Mouse (Mus musculus) heart, embryonic 14.5 days (tissue): ENCODE measurements at regions not wholly inside any gene's neighbourhood (a gene's known extent, or its start where the extent isn't known, plus 50 kb on each side); places are given as distances from the start of the nearest gene placed in this dataset.
"Not testable (repeated sequence)": the region's sequence is repeated elsewhere in the genome, so short reads cannot be mapped to it uniquely, and the experiment has no call there.

ENCODE experiments used
- ATAC-seq: fragments of 200-750 bp; cut with Nextera tagmentation; 2 replicates; pipeline ENCODE4 v1.8.0; 2017; ENCODE audit warnings: low read depth, moderate TSS enrichment; ENCODE audit not compliant: insufficient number of reproducible peaks, insufficient read depth, low FRiP score
- H3K27ac ChIP-seq, 2 experiments: fragments of 200-500 bp in 1 of 2; fragments of 300-500 bp in 1 of 2; sonication (generic) in 1 of 2; replicated peaks in 1 of 2; 2 replicates each; pipeline ENCODE4 v1.5.1; 2012 to 2014; ENCODE audit warnings: low read depth in 2 of 2, low read length in 2 of 2, control low read depth in 1 of 2, mild to moderate bottlenecking in 1 of 2, mixed read lengths in 1 of 2; ENCODE audit not compliant: control insufficient read depth in 1 of 2, insufficient read depth in 1 of 2
- H3K27me3 ChIP-seq: fragments of 300-500 bp; sonication (generic); 2 replicates; pipeline ENCODE4 v1.6.1; 2014; ENCODE audit warnings: mild to moderate bottlenecking, low read length, control low read depth; ENCODE audit not compliant: control insufficient read depth, insufficient read depth
- H3K36me3 ChIP-seq: fragments of 300-500 bp; sonication (generic); 2 replicates; pipeline ENCODE4 v1.6.1; 2014; ENCODE audit warnings: mild to moderate bottlenecking, control low read depth, low read length, mixed read lengths; ENCODE audit not compliant: control insufficient read depth, insufficient read depth
- H3K4me1 ChIP-seq, 2 experiments: fragments of 200-500 bp in 1 of 2; fragments of 300-500 bp in 1 of 2; sonication (generic) in 1 of 2; 2 replicates each; pipeline ENCODE4 v1.6.1; 2012 to 2014; ENCODE audit warnings: low read length in 2 of 2, control low read depth in 1 of 2, mixed read lengths in 1 of 2; ENCODE audit not compliant: control insufficient read depth in 2 of 2, insufficient read depth in 2 of 2
- H3K4me2 ChIP-seq: fragments of 300-500 bp; sonication (generic); 2 replicates; pipeline ENCODE4 v1.6.1; 2014; ENCODE audit warnings: mild to moderate bottlenecking, low read length
- H3K4me3 ChIP-seq, 2 experiments: fragments of 200-500 bp in 1 of 2; fragments of 300-500 bp in 1 of 2; sonication (generic) in 1 of 2; 2 replicates each; pipeline ENCODE4 v1.5.1; 2012 to 2014; ENCODE audit warnings: low read length in 2 of 2, mild to moderate bottlenecking in 2 of 2, control low read depth in 1 of 2, low read depth in 1 of 2, moderate library complexity in 1 of 2; ENCODE audit not compliant: control insufficient read depth in 1 of 2, insufficient read depth in 1 of 2
- H3K9ac ChIP-seq: fragments of 300-500 bp; sonication (generic); 2 replicates; pipeline ENCODE4 v1.6.1; 2014; ENCODE audit warnings: mild to moderate bottlenecking, low read length
- H3K9me3 ChIP-seq: fragments of 300-500 bp; sonication (generic); 2 replicates; pipeline ENCODE4 v1.6.1; 2016; ENCODE audit warnings: low read length, control low read depth; ENCODE audit not compliant: control insufficient read depth
- WGBS: fragments of 180-500 bp; shearing (Covaris S2); extraction: QIAGEN DNeasy Blood & Tissue Kit; methylation state at CpG from one replicate; pipeline ENCODE4 v1.1.7; 2014; 5-methylcytosine and 5-hydroxymethylcytosine counted together

DNA sequence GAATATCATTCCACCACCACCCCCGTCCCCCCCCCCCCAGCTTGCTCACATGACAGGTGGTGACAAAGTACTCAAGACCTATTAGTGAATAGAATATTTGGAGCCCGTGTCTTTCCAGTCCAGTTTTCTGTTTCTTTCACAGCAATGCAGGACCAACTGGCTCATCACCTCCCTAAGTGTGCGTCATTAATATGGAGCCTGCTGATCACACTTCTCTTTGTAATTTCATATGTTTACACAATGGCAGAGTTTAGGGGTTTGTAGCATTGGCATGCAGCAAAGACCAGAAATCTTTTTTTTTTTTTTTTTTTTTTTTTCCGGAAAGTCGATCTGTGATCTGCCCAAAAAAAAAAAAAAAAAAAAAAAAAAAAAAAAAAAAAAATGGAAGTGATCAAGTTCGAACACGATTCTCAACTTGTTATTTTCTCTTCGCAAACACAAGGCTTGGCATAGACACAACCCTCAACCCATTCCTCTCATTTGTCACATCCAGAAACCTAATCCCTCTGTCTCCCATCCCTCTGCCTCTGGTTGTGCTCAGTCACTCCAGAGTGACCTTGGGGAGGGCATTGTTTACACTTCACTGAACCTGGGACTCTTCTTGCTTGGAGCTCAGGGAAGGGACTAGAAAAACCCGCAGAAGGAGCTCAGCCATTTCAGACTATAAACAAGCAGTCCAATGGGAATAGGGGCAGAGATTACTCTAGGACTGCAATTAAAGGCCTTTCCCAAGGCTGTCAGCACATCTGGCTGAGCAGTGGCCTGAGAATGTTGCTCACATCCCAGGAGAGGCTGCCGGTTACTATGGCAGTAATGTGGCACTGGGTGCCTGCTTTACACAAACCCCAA, 98.4 kb downstream of the Gm5426 start:
- Histone ChIP-seq H3K4me1 (peaks cover 0 to 7% of the 10 kb centered on the region in 2 experiments; a peak in 2 of 4 replicates), H3K4me2 (no peak overlapping the region), H3K27me3 (no peaks in the 10 kb centered on the region), H3K4me3 (no peak overlapping the region), H3K9me3 (no peaks in the 10 kb centered on the region), H3K9ac (no peak overlapping the region), H3K27ac (peak overlapping the region in 1 of 2 experiments; percentile 19; a peak in 1 of 4 replicates), H3K36me3 (no peaks in the 10 kb centered on the region)
- 64% methylated on average over 8 of the region's 10 CpGs for WGBS
- ATAC-seq = no peak

DNA sequence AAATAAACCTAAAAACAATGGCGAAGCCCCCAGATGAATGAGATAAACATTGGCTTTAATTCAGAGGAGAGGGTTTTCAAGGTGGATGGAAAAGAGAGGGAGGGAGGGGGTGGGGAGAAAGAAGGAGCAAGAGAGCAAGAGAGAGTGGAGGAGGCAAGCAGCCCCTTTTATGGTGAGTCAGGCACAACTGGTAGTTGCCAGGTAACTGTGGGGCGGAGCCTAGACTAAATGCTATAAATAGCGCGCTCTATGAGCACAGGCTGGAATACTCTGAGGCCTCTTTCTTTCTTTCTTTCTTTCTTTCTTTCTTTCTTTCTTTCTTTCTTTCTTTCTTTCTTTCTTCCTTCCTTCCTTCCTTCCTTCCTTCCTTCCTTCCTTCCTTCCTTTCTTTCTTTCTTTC, 99.6 kb downstream of the Gm5426 start:
- H3K9me3 ChIP-seq, H3K4me3 ChIP-seq, H3K27me3 ChIP-seq, H3K9ac ChIP-seq, H3K36me3 ChIP-seq, H3K4me2 ChIP-seq, ATAC-seq, H3K27ac ChIP-seq, H3K4me1 ChIP-seq: not testable (repeated sequence)
- WGBS = 82% methylated on average over 4 of the region's 4 CpGs

DNA sequence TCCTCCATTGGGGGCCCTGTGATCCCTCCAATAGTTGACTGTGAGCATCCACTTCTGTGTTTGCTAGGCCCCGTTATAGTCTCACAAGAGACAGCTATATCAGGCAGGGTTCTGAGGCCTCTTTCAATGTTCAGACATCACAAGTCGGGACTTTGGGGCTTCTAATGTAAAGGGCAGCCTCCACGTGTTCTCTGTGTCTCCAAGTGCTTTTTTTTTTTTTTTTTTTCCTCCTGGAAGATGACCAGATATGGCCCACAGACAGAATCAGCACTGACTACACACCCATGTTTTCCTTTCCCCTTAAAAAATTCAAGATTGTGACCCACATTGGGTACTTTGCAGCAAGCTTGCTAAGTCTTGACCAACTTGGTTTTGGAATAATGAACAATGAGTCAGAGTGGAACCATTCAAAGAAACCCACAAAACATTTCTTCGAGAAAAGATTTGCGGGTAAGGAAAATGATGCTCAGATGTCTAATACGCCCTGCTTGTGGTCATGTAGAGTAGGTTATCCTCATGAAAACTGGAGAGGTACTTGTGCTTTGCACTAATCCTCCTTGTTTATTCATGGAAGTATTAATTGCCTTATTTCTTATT, 100.5 kb downstream of the Gm5426 start:
- no peak for ATAC-seq
- Histone ChIP-seq H3K27ac (no peak overlapping the region), H3K4me1 (peaks cover 0 to 7% of the 10 kb centered on the region in 2 experiments; a peak in 1 of 4 replicates), H3K36me3 (no peaks in the 10 kb centered on the region), H3K4me2 (no peak overlapping the region), H3K27me3 (no peaks in the 10 kb centered on the region), H3K9ac (no peak overlapping the region), H3K4me3 (no peak overlapping the region), H3K9me3 (peaks cover 6% of the 10 kb centered on the region; the same call in 1 of the 2 replicates)
- 89% methylated on average over 6 of the region's 6 CpGs for WGBS

DNA sequence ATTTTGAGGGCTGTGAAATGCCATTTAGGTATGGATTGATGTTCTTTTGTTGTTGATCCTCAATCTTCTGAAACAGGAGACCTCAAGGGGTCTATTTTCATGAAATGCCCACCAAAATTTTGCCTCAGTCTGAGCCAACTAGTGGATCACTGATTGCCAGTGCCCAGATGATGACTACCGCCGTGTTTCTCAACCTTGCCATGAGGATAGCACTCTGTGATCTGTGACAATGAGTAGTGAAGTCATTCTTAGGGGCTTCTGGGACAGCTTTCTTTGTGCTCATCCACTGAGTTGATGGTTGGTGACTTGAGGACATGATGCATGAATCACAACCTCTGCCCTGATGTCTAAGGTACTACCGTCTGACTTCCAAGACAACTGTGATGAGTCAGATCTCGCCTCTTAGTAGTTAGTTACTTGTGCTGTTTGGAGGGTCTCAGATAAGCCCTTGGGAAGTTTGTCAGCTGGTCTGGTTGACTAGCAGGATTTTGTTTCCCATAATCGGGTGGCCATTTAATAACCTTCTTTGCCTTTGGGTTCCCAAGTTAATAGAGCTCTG, 101.2 kb downstream of the Gm5426 start:
- H3K4me2 ChIP-seq = no peak overlapping the region
- no peak overlapping the region for H3K4me3 ChIP-seq
- H3K27ac ChIP-seq = no peak overlapping the region
- H3K36me3 ChIP-seq = no peaks in the 10 kb centered on the region
- peaks cover 11% of the 10 kb centered on the region; the same call in 1 of the 2 replicates for H3K9me3 ChIP-seq
- H3K27me3 ChIP-seq = no peaks in the 10 kb centered on the region
- peaks cover 0 to 7% of the 10 kb centered on the region in 2 experiments; a peak in 1 of 4 replicates for H3K4me1 ChIP-seq
- WGBS = 84% methylated on average over 5 of the region's 5 CpGs
- no peak overlapping the region for H3K9ac ChIP-seq
- no peak for ATAC-seq

DNA sequence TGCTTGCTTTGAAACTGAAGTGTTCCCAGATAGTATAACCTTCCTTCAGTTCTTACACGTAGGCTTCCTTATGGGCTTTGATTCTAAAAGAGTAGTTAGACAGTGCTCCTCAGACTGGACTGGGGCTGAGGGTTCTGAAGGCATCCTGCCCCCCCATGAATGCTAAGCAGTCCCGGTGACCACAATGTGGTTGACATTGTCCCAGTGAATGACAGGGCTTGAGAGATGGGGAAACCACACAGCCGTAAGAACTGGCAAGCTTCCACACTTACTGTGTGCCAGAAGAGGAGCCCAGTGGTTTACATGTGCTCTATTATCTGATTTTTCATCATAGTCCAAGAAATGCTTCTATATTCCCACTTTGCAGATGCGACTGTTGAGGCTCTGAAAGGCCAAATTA, 101.8 kb downstream of the Gm5426 start:
- Histone ChIP-seq H3K36me3 (no peaks in the 10 kb centered on the region), H3K27ac (no peak overlapping the region), H3K9ac (no peak overlapping the region), H3K4me3 (no peak overlapping the region), H3K4me2 (no peak overlapping the region), H3K27me3 (no peaks in the 10 kb centered on the region), H3K4me1 (peaks cover 0 to 7% of the 10 kb centered on the region in 2 experiments; a peak in 1 of 4 replicates), H3K9me3 (peaks cover 11% of the 10 kb centered on the region; the same call in 1 of the 2 replicates)
- 67% methylated on average over 4 of the region's 4 CpGs for WGBS
- no peak for ATAC-seq

DNA sequence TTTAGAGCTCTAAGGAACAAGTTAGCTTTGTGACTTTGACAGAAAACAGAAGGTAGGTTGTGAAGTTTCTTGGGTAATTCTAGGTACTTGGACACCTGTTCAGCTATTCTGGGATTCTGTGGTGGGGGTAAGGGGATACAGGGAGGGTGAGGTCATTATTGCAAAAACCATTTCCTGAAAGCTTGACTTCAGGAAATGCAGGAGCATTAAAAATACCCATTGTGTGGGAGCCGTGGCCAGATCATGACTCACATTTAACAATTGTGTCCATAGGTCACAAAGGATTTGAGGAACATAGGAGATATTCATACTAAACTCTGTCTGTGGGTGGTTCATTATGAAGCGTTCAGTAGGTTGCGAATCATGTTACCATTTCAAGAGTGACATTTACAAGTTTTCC, 102.4 kb downstream of the Gm5426 start:
- Histone ChIP-seq H3K4me1 (peaks cover 0 to 7% of the 10 kb centered on the region in 2 experiments; a peak in 1 of 4 replicates), H3K4me3 (no peak overlapping the region), H3K27ac (no peak overlapping the region), H3K4me2 (no peak overlapping the region), H3K27me3 (no peaks in the 10 kb centered on the region), H3K36me3 (no peaks in the 10 kb centered on the region), H3K9me3 (peaks cover 11% of the 10 kb centered on the region; the same call in 1 of the 2 replicates), H3K9ac (no peak overlapping the region)
- no peak for ATAC-seq
- 74% methylated on average over 3 of the region's 3 CpGs for WGBS

DNA sequence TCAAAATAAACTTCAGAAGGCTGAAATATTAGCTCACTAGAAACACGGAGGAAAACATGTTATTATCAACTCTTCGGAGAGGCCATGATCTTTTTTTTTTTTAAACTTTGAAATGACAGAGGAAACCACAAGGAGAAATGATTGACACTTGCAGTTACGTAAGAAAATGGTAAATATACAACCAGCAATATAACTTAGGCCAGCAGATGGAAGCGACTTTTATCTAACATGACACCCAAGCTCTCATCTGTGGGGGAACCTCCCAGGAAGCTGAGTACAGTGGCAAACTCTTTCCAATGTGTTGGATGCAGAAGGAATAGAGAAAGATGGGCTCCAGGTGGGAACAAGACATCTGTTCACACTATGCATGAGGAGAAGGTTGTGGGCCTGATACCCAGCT, 104.2 kb downstream of the Gm5426 start:
- Histone ChIP-seq H3K27ac (no peak overlapping the region), H3K4me3 (no peak overlapping the region), H3K4me2 (no peak overlapping the region), H3K36me3 (no peaks in the 10 kb centered on the region), H3K9ac (no peak overlapping the region), H3K9me3 (peaks cover 11% of the 10 kb centered on the region; the same call in 1 of the 2 replicates), H3K27me3 (no peaks in the 10 kb centered on the region), H3K4me1 (no peaks in the 10 kb centered on the region)
- no peak for ATAC-seq
- 83% methylated on average over 4 of the region's 4 CpGs for WGBS
